Mouse (Mus musculus) ES-E14 (cell line): ENCODE results near the gene Slc22a3. TPM values are rescaled to one million over a fixed set of nuclear protein-coding genes. Genes with fewer than 3 reads are reported as not detected.
A peak's percentile ranks its signal among the peaks of the same experiment; 100 is the strongest.

Source experiments
- DNase-seq: peaks from one replicate; pipeline ENCODE4 v3.0.0-alpha.2; 2013; ENCODE audit warnings: low read depth, low spot score
- H3K27ac ChIP-seq: 2 replicates; pipeline ENCODE4 v1.5.1; 2012; ENCODE audit warnings: low read depth, mild to moderate bottlenecking, low read length, moderate library complexity, mixed read lengths; ENCODE audit not compliant: poor library complexity, insufficient read depth, severe bottlenecking
- H3K36me3 ChIP-seq: 2 replicates; pipeline ENCODE4 v1.6.1; 2012; ENCODE audit warnings: mild to moderate bottlenecking, low read length, moderate library complexity, mixed read lengths; ENCODE audit not compliant: control insufficient read depth, poor library complexity, insufficient read depth, severe bottlenecking
- H3K4me1 ChIP-seq, 2 experiments: fragments of 150-350 bp in 1 of 2; sonication (generic) in 1 of 2; 2 replicates each; pipeline ENCODE4 v1.6.1; 2012; ENCODE audit warnings: low read length in 2 of 2, mild to moderate bottlenecking in 1 of 2, mixed read lengths in 1 of 2; ENCODE audit not compliant: control insufficient read depth in 2 of 2, insufficient read depth in 2 of 2, poor library complexity in 1 of 2
- H3K4me3 ChIP-seq, 2 experiments: fragments of 150-350 bp in 1 of 2; sonication (generic) in 1 of 2; 2 replicates each; pipeline ENCODE4 v1.5.1; 2012; ENCODE audit warnings: low read length in 2 of 2, low read depth in 1 of 2, mild to moderate bottlenecking in 1 of 2, mixed read lengths in 1 of 2; ENCODE audit not compliant: insufficient read depth in 1 of 2, poor library complexity in 1 of 2, severe bottlenecking in 1 of 2
- H3K9ac ChIP-seq: 2 replicates; pipeline ENCODE4 v1.6.1; 2012; ENCODE audit warnings: low read depth, mild to moderate bottlenecking, low read length, mixed read lengths; ENCODE audit not compliant: poor library complexity, insufficient read depth, severe bottlenecking
- H3K9me3 ChIP-seq: fragments of 150-350 bp; sonication (generic); 2 replicates; pipeline ENCODE4 v1.6.1; 2012; ENCODE audit warnings: low read depth, mild to moderate bottlenecking, low read length; ENCODE audit not compliant: control insufficient read depth, insufficient read depth
- CHD2 ChIP-seq: IDR thresholded peaks from 2 replicates; pipeline ENCODE4 v1.6.1; 2014; ENCODE audit warnings: mild to moderate bottlenecking, low read depth, low read length, inconsistent platforms
- HCFC1 ChIP-seq: IDR thresholded peaks from 2 replicates; pipeline ENCODE4 v1.6.1; 2012; ENCODE audit warnings: low read length, inconsistent platforms, borderline replicate concordance; ENCODE audit not compliant: insufficient read depth
- MAFK ChIP-seq: IDR thresholded peaks from 2 replicates; pipeline ENCODE4 v1.6.1; 2014; ENCODE audit warnings: mild to moderate bottlenecking, low read depth, low read length, inconsistent platforms; ENCODE audit not compliant: insufficient read depth
- ZC3H11A ChIP-seq: IDR thresholded peaks from 2 replicates; pipeline ENCODE4 v1.6.1; 2012; ENCODE audit warnings: low read depth, mild to moderate bottlenecking, inconsistent platforms, low read length, borderline replicate concordance
- ZNF384 ChIP-seq: IDR thresholded peaks from 2 replicates; pipeline ENCODE4 v1.6.1; 2012; ENCODE audit warnings: low read depth, low read length, inconsistent platforms
- in situ Hi-C, 2 experiments: fragments of 600-800 bp; cut with MboI; formaldehyde crosslinking; loops; one replicate each; pipeline ENCODE4 v1.15.1; 2025; ENCODE audit warnings: low sequenced_read_pairs in 2 of 2, inconsistent platforms in 1 of 2; ENCODE audit not compliant: unreplicated experiment in 2 of 2
- total RNA-seq: library from RNA; depleted of rRNA; stranded (reverse); fragments of 300-350 nt; gene quantifications from 2 replicates; pipeline ENCODE4 v1.2.3, GENCODE M21; 2012

Slc22a3 gene
- total RNA-seq, 1 experiment: 0.22 TPM

DNA sequence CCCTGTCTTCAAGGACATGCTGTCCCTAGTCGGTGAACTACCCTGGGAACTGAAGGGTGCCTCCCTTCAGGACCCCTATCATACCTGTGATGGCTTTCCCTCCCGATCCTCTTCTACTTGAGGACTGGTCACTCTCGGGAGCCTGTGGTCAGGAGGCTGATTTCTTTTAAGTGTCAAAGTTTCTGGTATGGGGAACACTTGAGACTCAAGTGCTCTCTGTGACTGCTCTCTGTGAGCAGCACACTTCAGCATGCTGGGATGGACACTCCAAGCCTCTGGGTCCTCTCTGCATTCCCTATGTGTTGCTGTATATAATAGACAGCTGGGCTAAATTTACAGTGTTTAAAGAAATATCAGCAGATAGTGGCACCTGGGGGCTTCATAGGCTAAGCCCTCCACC lies 39.9 kb downstream of the Slc22a3 start:
- in situ Hi-C loops: no loop called here

GRCm38 (mm10) chr17:12466501-12467000 lies 41.0 kb downstream of the Slc22a3 start:
- H3K36me3 ChIP-seq: no peaks in the 10 kb centered on the region
- no peak overlapping the region for H3K27ac ChIP-seq
- TF ChIP-seq HCFC1: no peak
- TF ChIP-seq ZNF384: no peak
- no peak for TF ChIP-seq MAFK
- TF ChIP-seq CHD2: no peak
- no peak for TF ChIP-seq ZC3H11A
- H3K4me3 ChIP-seq: no peak overlapping the region
- no peaks in the 10 kb centered on the region for H3K4me1 ChIP-seq
- H3K9me3 ChIP-seq: no peaks in the 10 kb centered on the region
- H3K9ac ChIP-seq: no peak overlapping the region
- in situ Hi-C loops: no loop called here
- DNase-seq: no peak

More for the DNA sequence above, 39.9 kb downstream of the Slc22a3 start:
- H3K4me3 ChIP-seq: no peak overlapping the region
- no peak overlapping the region for H3K9ac ChIP-seq
- no peaks in the 10 kb centered on the region for H3K9me3 ChIP-seq
- no peak for TF ChIP-seq MAFK
- no peak for TF ChIP-seq CHD2
- TF ChIP-seq HCFC1: no peak
- no peak for TF ChIP-seq ZNF384
- TF ChIP-seq ZC3H11A: no peak
- DNase-seq: no peak
- H3K4me1 ChIP-seq: no peaks in the 10 kb centered on the region
- H3K27ac ChIP-seq: no peak overlapping the region
- H3K36me3 ChIP-seq: no peaks in the 10 kb centered on the region

DNA sequence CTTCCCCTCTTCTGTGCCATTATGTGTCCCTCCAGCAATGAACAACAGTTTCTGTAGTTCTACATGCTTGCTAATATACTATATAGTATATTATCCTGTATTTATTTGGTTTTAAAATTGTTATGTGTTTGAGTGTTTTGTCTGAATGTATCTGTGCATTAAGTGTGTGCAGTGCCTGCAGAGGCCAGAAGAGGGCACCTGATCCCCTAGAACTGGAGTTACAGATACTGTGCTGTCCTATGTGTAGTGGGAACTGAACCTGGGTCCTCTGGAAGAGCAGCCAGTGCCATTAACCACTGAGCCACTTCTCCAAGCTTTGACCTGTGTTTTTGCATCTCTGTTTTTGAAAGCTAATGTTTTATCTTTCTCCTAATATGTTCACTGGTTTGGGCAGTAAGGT lies 46.3 kb downstream of the Slc22a3 start:
- no peak overlapping the region for H3K4me3 ChIP-seq
- no peak for DNase-seq
- H3K9me3 ChIP-seq: no peaks in the 10 kb centered on the region
- H3K9ac ChIP-seq: no peak overlapping the region
- no peak overlapping the region for H3K27ac ChIP-seq
- in situ Hi-C loops: no loop called here
- no peak for TF ChIP-seq MAFK
- H3K4me1 ChIP-seq: no peaks in the 10 kb centered on the region
- no peaks in the 10 kb centered on the region for H3K36me3 ChIP-seq

DNA sequence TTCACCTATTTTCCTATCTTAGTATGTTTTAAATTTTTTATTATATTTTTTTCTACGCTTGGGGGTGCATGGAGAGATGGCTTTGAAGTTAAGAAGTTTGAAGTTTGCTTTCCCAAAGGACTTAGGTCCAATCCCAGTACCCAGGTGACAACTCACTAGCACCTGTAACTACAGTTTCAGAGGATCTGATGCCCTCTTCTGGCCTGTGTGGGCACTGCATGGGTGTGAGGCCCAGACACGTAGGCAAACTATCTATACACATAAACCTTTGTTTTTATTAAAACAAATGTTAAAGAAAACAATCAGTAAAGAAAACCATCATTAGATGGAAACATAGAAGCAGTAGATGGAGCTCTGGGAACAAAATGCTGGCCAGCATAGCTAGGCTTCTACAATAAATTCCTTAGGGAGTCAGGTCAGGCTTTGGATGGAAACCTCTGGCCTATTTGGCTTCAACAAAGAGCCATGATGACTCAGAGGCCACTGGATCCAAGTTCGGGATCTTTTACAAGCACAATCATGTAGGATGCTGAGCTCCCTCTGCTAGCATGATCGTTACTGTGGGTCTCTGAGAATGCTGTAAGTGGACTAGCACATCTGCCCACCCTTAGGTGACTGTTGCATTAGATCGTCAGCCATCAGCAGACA lies 52.2 kb downstream of the Slc22a3 start:
- Histone ChIP-seq H3K9ac (no peak overlapping the region), H3K36me3 (no peaks in the 10 kb centered on the region), H3K9me3 (no peaks in the 10 kb centered on the region), H3K4me3 (no peak overlapping the region), H3K27ac (no peak overlapping the region), H3K4me1 (no peaks in the 10 kb centered on the region)
- DNase-seq: peak; percentile 36
- in situ Hi-C loops: no loop called here
- no peak for TF ChIP-seq ZNF384
- TF ChIP-seq ZC3H11A: peak; percentile 32; the same call in 1 of the 2 replicates

- TF ChIP-seq ZNF384: no peak
- TF ChIP-seq HCFC1: no peak
- no peak for TF ChIP-seq MAFK
- no peak for TF ChIP-seq ZC3H11A
- no peak for TF ChIP-seq CHD2
- Histone ChIP-seq H3K27ac (no peak overlapping the region), H3K9ac (no peak overlapping the region), H3K4me1 (no peaks in the 10 kb centered on the region), H3K36me3 (no peaks in the 10 kb centered on the region), H3K4me3 (no peak overlapping the region), H3K9me3 (no peaks in the 10 kb centered on the region)
- in situ Hi-C loops: no loop called here
- no peak for DNase-seq
These were observed 53.8 kb downstream of the Slc22a3 start for GRCm38 (mm10) chr17:12453691-12454090.
